Mouse (Mus musculus): Measurements from ENCODE around the gene Ttc7. TPM values are rescaled to one million over a fixed set of nuclear protein-coding genes. Genes with fewer than 3 reads are reported as not detected.
"Not testable (repeated sequence)": the region's sequence is repeated elsewhere in the genome, so short reads cannot be mapped to it uniquely, and the experiment has no call there.

The Ttc7 gene
- total RNA-seq, 2 experiments from 2014 or later, result 6.3 to 8.8 TPM

GRCm38 (mm10) chr17:87286481-87287143 is 3.9 kb downstream of the Ttc7 start:
- DNase-seq, result no peak

DNA sequence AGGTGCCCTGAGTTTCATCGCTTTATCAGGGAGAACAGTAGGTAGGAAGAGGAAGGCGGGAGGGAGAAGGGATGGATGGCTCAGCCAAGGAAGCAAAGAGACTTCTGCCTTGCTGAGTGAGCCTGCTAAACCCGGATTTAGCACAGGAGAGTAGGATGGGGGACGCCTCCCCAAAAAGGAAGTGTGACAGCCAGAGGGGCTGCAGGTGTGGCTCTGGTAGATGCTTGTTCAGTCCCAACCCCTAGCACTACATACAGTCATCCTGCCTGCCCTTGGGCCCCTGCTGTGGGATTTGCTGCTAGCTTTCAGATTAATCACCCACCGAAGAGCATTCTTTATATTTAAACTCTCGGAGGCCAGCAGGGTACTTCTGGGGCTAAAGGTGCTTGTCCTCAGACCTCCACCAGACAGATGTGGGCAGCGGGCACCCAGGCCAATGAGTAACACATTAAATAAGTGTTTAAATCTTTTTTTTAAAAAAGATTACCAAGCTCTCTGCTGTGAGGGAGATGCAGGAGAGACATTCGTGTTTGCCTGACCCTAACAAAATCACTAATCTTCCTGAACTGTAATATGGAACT is 4.6 kb downstream of the Ttc7 start:
- no peak for DNase-seq

DNA sequence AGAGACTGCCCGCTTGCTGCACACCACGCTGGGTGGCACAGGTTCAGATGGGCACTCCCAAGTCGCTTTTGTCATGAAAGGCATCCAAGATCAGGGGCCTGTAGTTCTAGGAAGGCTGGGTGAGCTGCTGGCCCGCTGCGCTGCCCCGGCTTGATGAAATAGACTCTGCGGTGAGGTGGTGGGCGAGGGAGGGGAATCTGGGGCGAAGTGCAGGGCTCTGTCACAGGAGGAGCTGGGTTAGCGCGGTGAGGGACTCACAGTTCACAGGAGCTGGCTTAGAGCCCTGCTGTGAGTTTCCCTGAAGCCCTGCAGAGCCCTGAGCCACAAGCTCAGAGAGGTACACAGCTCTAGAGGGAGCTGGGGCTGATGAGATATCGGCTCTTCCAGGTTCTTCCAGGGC is 5.4 kb downstream of the Ttc7 start:
- no peak for DNase-seq

- DNase-seq, result no peak
These were observed 6.7 kb downstream of the Ttc7 start for GRCm38 (mm10) chr17:87289367-87289766.

GRCm38 (mm10) chr17:87291037-87291436 is 8.4 kb downstream of the Ttc7 start:
- DNase-seq, result no peak

DNA sequence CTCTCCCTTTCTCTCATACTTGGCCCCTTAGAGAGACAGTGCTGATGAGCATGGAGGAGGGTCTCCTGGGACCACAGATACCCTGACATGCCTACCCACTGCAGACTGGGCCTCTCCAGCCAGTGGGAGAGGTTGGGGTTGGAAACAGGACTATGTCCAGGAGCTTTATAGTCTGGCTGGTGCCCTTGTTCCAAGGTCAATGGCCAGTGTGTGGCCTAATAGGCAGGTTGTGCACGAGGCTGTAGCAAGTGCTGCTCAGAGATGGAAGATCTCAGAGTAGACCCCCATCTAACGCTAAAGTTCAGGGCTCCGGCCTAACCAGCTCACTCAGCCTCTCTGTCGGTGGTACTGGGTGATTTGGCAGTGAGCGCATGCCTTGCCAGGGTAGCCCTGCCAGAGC is 9.1 kb downstream of the Ttc7 start:
- no peak for DNase-seq

- no peak for DNase-seq
These were observed 10.4 kb downstream of the Ttc7 start for GRCm38 (mm10) chr17:87293125-87293524.

DNA sequence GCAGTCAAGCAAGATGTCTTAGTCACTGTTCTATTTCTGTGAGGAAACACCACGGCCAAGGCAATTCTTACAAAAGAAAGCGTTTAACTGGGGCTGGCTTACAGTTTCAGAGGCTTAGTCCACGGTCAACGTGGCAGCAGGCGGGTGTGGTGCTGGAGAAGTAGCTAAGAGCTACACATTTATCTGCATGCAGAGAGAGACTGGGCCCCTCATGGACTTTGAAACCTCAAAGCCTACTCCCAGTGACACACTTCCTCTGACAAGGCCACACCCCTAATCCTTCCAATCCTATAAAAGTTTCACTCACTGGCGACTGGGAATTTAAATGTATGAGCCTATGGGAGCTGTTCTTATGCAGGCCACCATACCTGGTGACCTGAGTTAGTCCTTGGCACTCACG is 13.1 kb downstream of the Ttc7 start:
- DNase-seq, result no peak

GRCm38 (mm10) chr17:87296701-87297100 is 14.0 kb downstream of the Ttc7 start:
- DNase-seq, result not testable (repeated sequence)

DNA sequence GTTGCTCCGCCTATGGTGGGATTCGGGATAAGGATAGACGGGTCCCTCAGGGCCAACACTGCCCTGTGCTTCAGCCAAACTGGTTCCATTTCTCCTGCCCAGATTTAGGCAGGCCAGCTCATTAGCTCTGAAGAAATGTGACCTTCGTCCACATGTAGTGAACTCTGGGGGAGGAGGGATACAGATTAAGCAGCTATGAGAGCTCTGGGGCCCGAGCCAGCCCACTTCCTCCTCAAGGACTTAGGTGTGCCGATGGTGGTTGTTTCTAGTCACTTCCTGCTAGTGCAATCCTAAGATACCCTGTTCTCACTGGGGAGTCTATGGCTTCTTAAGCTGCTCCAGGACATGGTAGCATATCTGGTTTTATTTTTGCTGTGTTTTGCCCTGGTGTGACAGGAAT is 16.3 kb downstream of the Ttc7 start:
- DNase-seq, result no peak

- DNase-seq, result no peak
These were observed 17.7 kb downstream of the Ttc7 start for GRCm38 (mm10) chr17:87300340-87300739.

- DNase-seq, result not testable (repeated sequence)
These were observed 18.9 kb downstream of the Ttc7 start for GRCm38 (mm10) chr17:87301607-87302006.

DNA sequence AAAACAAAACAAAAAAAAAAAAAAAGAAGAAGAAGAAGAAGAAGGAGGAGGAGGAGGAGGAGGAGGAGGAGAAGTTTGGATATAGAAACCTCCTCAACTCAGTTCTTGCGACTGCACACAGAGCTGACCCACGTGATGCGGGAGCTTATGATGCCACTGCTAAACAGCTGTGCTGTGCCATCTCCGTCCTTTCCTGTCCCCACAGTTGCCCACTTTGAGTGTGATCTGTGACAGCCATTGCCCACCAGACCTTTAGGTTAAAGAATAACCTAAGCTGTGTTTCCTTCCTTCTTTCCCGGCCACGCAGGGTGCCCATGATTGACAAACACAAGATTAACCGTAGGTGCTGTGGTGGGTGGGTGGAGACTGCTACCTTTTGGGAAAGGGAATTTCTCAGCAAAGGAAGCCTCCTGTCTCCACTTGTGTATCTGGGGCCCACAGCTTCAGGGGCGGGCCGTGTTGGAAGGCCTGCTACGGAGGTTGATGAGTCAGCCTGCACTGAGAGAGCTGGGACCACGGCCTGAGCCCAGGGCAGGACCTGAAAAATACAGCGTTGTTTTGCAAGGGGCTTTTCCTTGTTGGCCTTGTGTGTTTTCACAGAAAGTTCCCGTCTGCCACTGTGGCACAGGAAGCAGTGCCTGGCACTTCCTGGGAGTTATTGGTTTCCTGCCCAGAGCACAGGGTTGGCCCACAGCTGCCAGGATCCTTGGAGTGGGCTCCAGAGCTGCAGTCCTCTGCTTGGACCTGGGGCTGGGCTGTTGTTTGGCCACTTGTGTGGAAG is 19.5 kb downstream of the Ttc7 start:
- DNase-seq, result no peak

- DNase-seq, result no peak
These were observed 21.6 kb downstream of the Ttc7 start for GRCm38 (mm10) chr17:87304151-87304894.

- DNase-seq, result no peak
These were observed 22.4 kb downstream of the Ttc7 start for GRCm38 (mm10) chr17:87305065-87305464.

- DNase-seq, result no peak
These were observed 24.1 kb downstream of the Ttc7 start for GRCm38 (mm10) chr17:87306746-87307145.

- DNase-seq, result no peak
These were observed 26.5 kb downstream of the Ttc7 start for GRCm38 (mm10) chr17:87309073-87309788.

DNA sequence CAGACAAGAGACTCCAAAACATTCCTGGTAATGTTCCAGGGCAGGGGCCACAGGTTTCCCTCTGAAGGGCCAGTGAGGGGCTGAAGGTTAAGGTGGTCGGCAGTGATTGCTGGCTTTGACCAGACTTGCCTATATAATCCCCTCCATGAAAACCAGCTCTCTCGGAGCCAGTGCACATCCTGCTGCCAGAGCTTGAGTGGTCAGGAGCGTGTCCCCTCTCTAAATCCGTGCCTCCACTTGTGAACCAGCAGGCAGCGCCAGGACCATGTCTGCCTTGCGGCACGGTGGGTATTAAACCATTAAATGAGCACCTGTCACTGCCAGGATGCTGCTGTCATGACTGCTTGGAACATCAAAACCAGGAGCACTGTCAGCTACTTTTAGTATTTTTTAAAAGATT is 27.8 kb downstream of the Ttc7 start:
- no peak for DNase-seq

DNA sequence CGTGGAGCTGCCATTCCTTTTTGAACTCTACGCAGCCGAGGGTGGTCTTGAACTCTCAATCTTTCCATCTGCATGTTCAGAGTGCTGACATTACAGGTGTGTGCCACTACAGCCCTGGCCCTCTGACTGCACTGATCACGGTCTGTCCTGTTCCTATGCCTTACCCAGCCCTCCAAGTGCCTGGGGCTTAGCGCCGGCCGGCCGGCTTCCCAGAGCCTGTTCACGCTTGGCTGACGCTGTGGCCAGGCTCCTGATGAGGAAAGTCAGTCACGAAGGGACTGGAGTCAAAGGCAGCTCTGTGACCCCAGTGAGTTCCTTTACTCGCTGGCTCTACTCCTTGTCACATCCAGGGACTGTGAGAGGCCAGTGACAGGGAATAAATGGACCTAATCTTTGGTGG is 29.7 kb downstream of the Ttc7 start:
- DNase-seq, result no peak

DNA sequence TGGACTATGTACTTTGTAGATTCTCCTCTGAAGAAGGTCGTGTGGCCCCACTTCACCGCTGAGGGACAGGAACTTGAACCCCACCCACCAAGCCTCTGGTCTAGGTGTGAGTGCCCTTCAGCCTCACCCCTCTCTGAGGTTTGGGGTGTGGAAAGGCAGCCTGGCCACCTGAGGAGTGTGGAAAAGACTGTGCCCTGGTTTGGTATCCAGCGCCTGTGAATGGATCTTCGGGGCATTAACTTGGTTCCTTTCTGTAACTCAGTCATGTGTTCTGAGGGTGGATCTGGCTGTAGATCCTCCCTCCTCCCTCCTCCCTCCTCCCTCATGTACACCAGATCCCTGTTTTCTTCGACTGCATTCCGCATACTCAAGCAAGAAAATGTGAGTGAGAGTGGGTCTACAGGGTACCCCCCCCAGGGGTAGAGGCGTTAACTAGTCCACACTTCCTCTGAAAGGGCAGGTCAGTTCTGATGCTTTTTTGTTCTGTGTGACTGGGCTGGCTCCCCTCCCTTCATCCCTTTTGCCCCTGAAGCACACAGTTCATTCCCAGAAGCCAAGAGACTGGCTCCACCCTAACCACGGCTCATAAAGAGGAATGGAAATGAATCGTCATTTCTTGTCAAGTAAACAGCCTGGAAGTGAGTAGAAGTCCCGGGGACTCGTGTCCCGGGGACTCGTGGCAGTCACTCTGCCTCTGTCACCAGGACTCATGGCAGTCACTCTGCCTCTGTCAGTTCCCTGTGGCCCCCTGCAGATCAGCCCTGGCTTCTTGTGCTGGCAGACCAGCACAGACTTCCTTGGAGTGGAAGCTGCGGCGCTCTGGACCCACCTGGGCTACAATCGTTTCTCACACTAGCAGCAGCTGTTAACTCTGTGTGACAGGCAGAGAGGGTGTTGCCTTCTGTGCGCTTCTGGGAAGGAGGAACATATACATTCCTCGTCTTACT is 30.5 kb downstream of the Ttc7 start:
- DNase-seq, result no peak

GRCm38 (mm10) chr17:87314121-87314520 is 31.4 kb downstream of the Ttc7 start:
- no peak for DNase-seq

Measured in layer of hippocampus, postnatal 36 days (tissue).